Mouse (Mus musculus) midbrain, postnatal 0 days (tissue): ENCODE data around the gene Mpp6. TPM values are rescaled to one million over a fixed set of nuclear protein-coding genes. Genes with fewer than 3 reads are reported as not detected.

Source experiments
- ATAC-seq: fragments of 200-750 bp; cut with Nextera tagmentation; 2 replicates; pipeline ENCODE4 v1.8.0; 2017; ENCODE audit warnings: moderate number of reproducible peaks, mild to moderate bottlenecking, moderate TSS enrichment, moderate library complexity; ENCODE audit not compliant: low FRiP score
- DNase-seq: peaks from one replicate; pipeline ENCODE4 v3.0.0-alpha.2; 2015; ENCODE audit warnings: low spot score
- H3K27ac ChIP-seq: fragments of 300-500 bp; sonication (generic); 2 replicates; pipeline ENCODE4 v1.5.1; 2014; ENCODE audit warnings: low read depth, mild to moderate bottlenecking, low read length, mixed read lengths
- H3K27me3 ChIP-seq: fragments of 300-500 bp; sonication (generic); 2 replicates; pipeline ENCODE4 v1.6.1; 2014; ENCODE audit warnings: low read length, control low read depth, mixed read lengths; ENCODE audit not compliant: insufficient read depth
- H3K36me3 ChIP-seq: fragments of 300-500 bp; sonication (generic); 2 replicates; pipeline ENCODE4 v1.6.1; 2014; ENCODE audit warnings: low read length, control low read depth, mixed read lengths; ENCODE audit not compliant: insufficient read depth
- H3K4me1 ChIP-seq: fragments of 300-500 bp; sonication (generic); 2 replicates; pipeline ENCODE4 v1.6.1; 2014; ENCODE audit warnings: mild to moderate bottlenecking, control low read depth, antibody characterized with exemption, low read length, mixed read lengths; ENCODE audit not compliant: insufficient read depth
- H3K4me2 ChIP-seq: fragments of 300-500 bp; sonication (generic); 2 replicates; pipeline ENCODE4 v1.6.1; 2014; ENCODE audit warnings: low read depth, mild to moderate bottlenecking, low read length, mixed read lengths; ENCODE audit not compliant: poor library complexity, severe bottlenecking
- H3K4me3 ChIP-seq: fragments of 300-500 bp; sonication (generic); 2 replicates; pipeline ENCODE4 v1.5.1; 2014; ENCODE audit warnings: low read depth, mild to moderate bottlenecking, low read length, moderate library complexity
- H3K9ac ChIP-seq: fragments of 300-500 bp; sonication (generic); replicated peaks from 2 replicates; pipeline ENCODE4 v1.6.1; 2014; ENCODE audit warnings: mild to moderate bottlenecking, low read length, moderate library complexity, mixed read lengths; ENCODE audit not compliant: poor library complexity, severe bottlenecking
- H3K9me3 ChIP-seq: fragments of 300-500 bp; sonication (generic); 2 replicates; pipeline ENCODE4 v1.6.1; 2016; ENCODE audit warnings: low read length, control low read depth
- CTCF ChIP-seq: IDR thresholded peaks from 2 replicates; pipeline ENCODE4 v1.5.1; 2016; ENCODE audit warnings: antibody characterized with exemption, mild to moderate bottlenecking
- WGBS: fragments of 180-500 bp; shearing (Covaris S2); extraction: QIAGEN DNeasy Blood & Tissue Kit; methylation state at CpG from one replicate; pipeline ENCODE4 v1.1.7; 2014; 5-methylcytosine and 5-hydroxymethylcytosine counted together
- polyA plus RNA-seq: library from polyadenylated mRNA; unstranded; fragments of >200 nt; fragmentation: Nextera tagmentation; extraction: Ambion mirVana; gene quantifications from 2 replicates; pipeline ENCODE4 v1.2.1, GENCODE M21; 2015
- total RNA-seq: library from RNA; depleted of rRNA; stranded (reverse); fragments of >200 nt; gene quantifications from 2 replicates; pipeline ENCODE4 v1.2.3, GENCODE M21; 2014

The Mpp6 gene
- total and polyA plus RNA-seq, 2 experiments from 2014 or later, result 53.9 to 56.1 TPM

DNA sequence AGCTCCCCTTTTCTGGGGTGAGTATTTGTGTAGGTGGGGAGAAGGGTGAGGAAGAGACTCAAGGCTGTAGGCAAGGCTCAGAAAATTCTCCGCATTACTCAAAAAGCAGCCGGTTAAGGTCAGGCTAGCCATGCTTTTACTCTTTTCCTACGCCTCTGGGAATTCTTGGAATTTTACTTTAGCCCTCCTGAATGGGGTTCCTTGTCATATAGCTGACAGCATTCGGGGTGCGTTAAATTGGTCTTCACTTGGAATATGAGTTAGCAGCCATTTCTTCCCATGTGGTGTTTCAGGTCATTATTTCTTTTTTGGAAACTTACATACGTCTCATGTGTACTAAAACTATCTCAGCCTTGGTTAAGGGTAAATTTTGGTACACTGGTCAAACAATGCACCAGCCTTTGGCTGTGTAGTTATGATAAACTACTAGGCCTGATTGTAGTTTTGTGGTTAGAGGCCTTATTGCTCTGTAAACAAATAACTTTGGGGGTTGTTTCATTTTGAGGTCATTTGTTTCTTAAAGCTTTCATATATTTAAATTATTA, 1.1 kb downstream of the Mpp6 start:
- 4% methylated on average over 6 of the region's 6 CpGs for WGBS
- peaks cover 4% of the 10 kb centered on the region; the same call in 1 of the 2 replicates for H3K4me1 ChIP-seq
- no peaks in the 10 kb centered on the region for H3K27me3 ChIP-seq
- H3K4me2 ChIP-seq, result peak overlapping the region; percentile 75
- ATAC-seq, result no peak
- peak overlapping the region; percentile 67; the same call in 1 of the 2 replicates for H3K9ac ChIP-seq
- no peaks in the 10 kb centered on the region for H3K9me3 ChIP-seq
- no peak overlapping the region for H3K27ac ChIP-seq
- H3K4me3 ChIP-seq, result peak overlapping the region; percentile 92
- no peak for TF ChIP-seq CTCF
- no peaks in the 10 kb centered on the region for H3K36me3 ChIP-seq
- DNase-seq, result no peak

GRCm38 (mm10) chr6:50112775-50113174, 2.7 kb downstream of the Mpp6 start:
- WGBS, result 1% methylated on average over 8 of the region's 8 CpGs
- no peaks in the 10 kb centered on the region for H3K27me3 ChIP-seq
- TF ChIP-seq CTCF, result peak; percentile 92
- peak overlapping the region; percentile 34 for H3K4me2 ChIP-seq
- H3K9me3 ChIP-seq, result no peaks in the 10 kb centered on the region
- H3K4me3 ChIP-seq, result no peak overlapping the region
- ATAC-seq, result peak; percentile 70
- H3K9ac ChIP-seq, result no peak overlapping the region
- peak; percentile 99 for DNase-seq
- no peaks in the 10 kb centered on the region for H3K36me3 ChIP-seq
- no peak overlapping the region for H3K27ac ChIP-seq
- peaks cover 4% of the 10 kb centered on the region; the same call in 1 of the 2 replicates for H3K4me1 ChIP-seq

DNA sequence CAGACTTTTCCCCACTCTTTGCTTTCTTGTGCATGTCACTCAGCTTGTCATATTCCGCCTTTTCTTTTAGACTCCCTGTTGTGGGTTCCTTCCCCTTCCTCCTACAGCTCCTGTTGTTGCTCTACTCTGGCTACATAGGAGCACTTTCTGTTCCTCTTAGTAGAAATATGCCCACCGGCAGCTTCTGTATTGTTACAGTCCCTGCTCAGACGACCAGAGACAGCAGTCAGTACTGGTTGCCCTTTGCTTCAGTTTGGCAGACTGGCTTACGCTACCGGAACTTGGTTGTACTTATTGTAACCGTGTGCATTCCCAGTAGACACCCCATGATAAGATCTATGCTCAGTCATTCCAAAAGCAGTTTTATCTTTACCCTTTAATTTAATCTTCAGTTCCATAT, 4.2 kb downstream of the Mpp6 start:
- no peak for ATAC-seq
- 75% methylated on average over 6 of the region's 6 CpGs for WGBS
- peaks cover under 1% of the 10 kb centered on the region; the same call in 1 of the 2 replicates for H3K4me1 ChIP-seq
- no peak for TF ChIP-seq CTCF
- H3K4me2 ChIP-seq, result no peak overlapping the region
- H3K27ac ChIP-seq, result no peak overlapping the region
- no peak overlapping the region for H3K9ac ChIP-seq
- no peaks in the 10 kb centered on the region for H3K27me3 ChIP-seq
- no peak for DNase-seq
- H3K36me3 ChIP-seq, result no peaks in the 10 kb centered on the region
- H3K4me3 ChIP-seq, result no peak overlapping the region
- H3K9me3 ChIP-seq, result no peaks in the 10 kb centered on the region

GRCm38 (mm10) chr6:50120931-50121330, 10.9 kb downstream of the Mpp6 start:
- H3K4me2 ChIP-seq, result no peak overlapping the region

GRCm38 (mm10) chr6:50122835-50123234, 12.8 kb downstream of the Mpp6 start:
- Histone ChIP-seq H3K9me3 (no peaks in the 10 kb centered on the region), H3K9ac (no peak overlapping the region), H3K36me3 (no peaks in the 10 kb centered on the region), H3K4me1 (no peaks in the 10 kb centered on the region), H3K4me2 (no peak overlapping the region), H3K4me3 (no peak overlapping the region), H3K27me3 (no peaks in the 10 kb centered on the region), H3K27ac (no peak overlapping the region)
- no peak for ATAC-seq
- DNase-seq, result no peak
- TF ChIP-seq CTCF, result no peak
- 88% methylated on average over 4 of the region's 4 CpGs for WGBS

More at GRCm38 (mm10) chr6:50120931-50121330, 10.9 kb downstream of the Mpp6 start:
- Histone ChIP-seq H3K9ac (no peak overlapping the region), H3K4me1 (no peaks in the 10 kb centered on the region), H3K27ac (no peak overlapping the region), H3K9me3 (no peaks in the 10 kb centered on the region), H3K36me3 (no peaks in the 10 kb centered on the region), H3K27me3 (no peaks in the 10 kb centered on the region), H3K4me3 (no peak overlapping the region)
- 94% methylated on average over 1 of the region's 1 CpGs for WGBS
- ATAC-seq (no peak), DNase-seq (no peak)
- no peak for TF ChIP-seq CTCF

DNA sequence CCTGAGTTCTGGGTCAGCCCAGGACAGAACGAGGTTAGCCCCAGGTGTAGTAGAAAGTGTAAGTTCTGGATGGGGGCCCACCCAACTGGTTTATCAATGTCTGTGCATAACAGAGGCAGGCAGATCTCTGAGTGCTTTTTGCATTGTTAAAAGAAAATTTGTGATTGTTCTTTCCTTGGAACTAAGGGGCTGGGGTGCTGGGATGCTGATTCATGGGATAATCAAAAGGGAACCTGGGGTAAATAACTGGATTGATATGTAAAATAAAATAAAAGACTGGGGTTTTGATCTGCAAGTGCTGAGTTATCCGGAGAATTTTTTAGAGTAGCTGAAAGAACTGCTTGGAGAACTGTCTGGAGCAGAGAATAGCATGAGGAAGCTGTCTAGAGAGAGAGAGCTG, 14.2 kb downstream of the Mpp6 start:
- Histone ChIP-seq H3K9ac (no peak overlapping the region), H3K27ac (no peak overlapping the region), H3K36me3 (no peaks in the 10 kb centered on the region), H3K4me3 (no peak overlapping the region), H3K4me1 (no peaks in the 10 kb centered on the region), H3K4me2 (no peak overlapping the region), H3K27me3 (no peaks in the 10 kb centered on the region), H3K9me3 (no peaks in the 10 kb centered on the region)
- 98% methylated on average over 2 of the region's 2 CpGs for WGBS
- ATAC-seq (no peak), DNase-seq (no peak)
- TF ChIP-seq CTCF, result no peak
